Mouse (Mus musculus): ENCODE data around the gene Dnajb13.
"Not testable (repeated sequence)": the region's sequence is repeated elsewhere in the genome, so short reads cannot be mapped to it uniquely, and the experiment has no call there.

Dnajb13 gene

GRCm38 (mm10) chr7:100484493-100484892 lies 30.3 kb downstream of the Dnajb13 start:
- no peak for DNase-seq

GRCm38 (mm10) chr7:100482046-100482445 lies 32.7 kb downstream of the Dnajb13 start:
- DNase-seq = not testable (repeated sequence)

- DNase-seq = no peak
Measured at GRCm38 (mm10) chr7:100480175-100480574, 34.6 kb downstream of the Dnajb13 start.

- no peak for DNase-seq
Measured at GRCm38 (mm10) chr7:100479823-100480164, 35.0 kb downstream of the Dnajb13 start.

- DNase-seq = no peak
Measured at GRCm38 (mm10) chr7:100479100-100479822, 35.5 kb downstream of the Dnajb13 start.

GRCm38 (mm10) chr7:100474680-100475079 lies 40.1 kb downstream of the Dnajb13 start:
- DNase-seq = no peak

- DNase-seq = no peak
Measured at GRCm38 (mm10) chr7:100473846-100474454, 40.8 kb downstream of the Dnajb13 start.

- DNase-seq = no peak
Measured at GRCm38 (mm10) chr7:100472777-100473176, 42.0 kb downstream of the Dnajb13 start, which contains the start of gene Ucp3. TSS of gene Ucp3 (plus strand) at chr7:100472990.

- no peak for DNase-seq
Measured at GRCm38 (mm10) chr7:100471407-100471797, 43.4 kb downstream of the Dnajb13 start.

- no peak for DNase-seq
Measured at GRCm38 (mm10) chr7:100470796-100471406, 43.9 kb downstream of the Dnajb13 start.

GRCm38 (mm10) chr7:100469502-100469901 lies 45.3 kb downstream of the Dnajb13 start:
- no peak for DNase-seq

GRCm38 (mm10) chr7:100468761-100469160 lies 46.0 kb downstream of the Dnajb13 start:
- no peak for DNase-seq

GRCm38 (mm10) chr7:100466781-100467510 lies 47.8 kb downstream of the Dnajb13 start:
- DNase-seq = no peak

- DNase-seq = no peak
Measured at GRCm38 (mm10) chr7:100465656-100466309, 49.0 kb downstream of the Dnajb13 start.

- DNase-seq = no peak
Measured at GRCm38 (mm10) chr7:100465248-100465647, 49.5 kb downstream of the Dnajb13 start.

GRCm38 (mm10) chr7:100464248-100464647 lies 50.5 kb downstream of the Dnajb13 start:
- no peak for DNase-seq

- no peak for DNase-seq
Measured at GRCm38 (mm10) chr7:100463757-100464156, 51.0 kb downstream of the Dnajb13 start.

- no peak for DNase-seq
Measured at GRCm38 (mm10) chr7:100463194-100463593, 51.6 kb downstream of the Dnajb13 start.

- DNase-seq = no peak
Measured at GRCm38 (mm10) chr7:100461621-100462151, 53.1 kb downstream of the Dnajb13 start.

GRCm38 (mm10) chr7:100459862-100460261 lies 54.9 kb downstream of the Dnajb13 start:
- no peak for DNase-seq

- DNase-seq = no peak
Measured at GRCm38 (mm10) chr7:100458153-100458552, 56.6 kb downstream of the Dnajb13 start.
